Comparison of ENCODE assay signal across 11 mouse cellular contexts in the genomic region with DNA sequence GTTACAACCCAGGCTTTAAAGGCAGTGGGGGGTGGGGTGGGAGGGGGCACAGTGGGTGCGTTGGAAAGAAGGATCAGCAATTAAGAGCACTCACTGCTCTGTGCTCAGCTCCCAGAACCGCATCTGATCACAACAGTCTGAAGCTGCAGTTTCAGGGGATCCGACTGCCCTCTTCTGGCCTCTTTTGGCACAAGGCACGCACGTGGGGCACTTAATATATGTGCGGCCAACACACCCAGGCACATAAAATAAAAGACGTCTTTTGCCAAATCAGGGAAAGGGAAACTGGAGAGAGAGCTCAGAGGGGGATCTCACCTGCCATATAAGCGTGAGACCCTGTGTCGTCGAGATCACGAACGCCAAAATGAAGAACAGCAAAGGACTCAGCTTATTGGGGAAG. TPM values are rescaled to one million over a fixed set of nuclear protein-coding genes. Genes with fewer than 3 reads are reported as not detected.
A peak's percentile ranks its signal among the peaks of the same experiment; 100 is the strongest.
DNase-seq lines count a peak whose midpoint lies in the region; ATAC-seq and TF ChIP-seq lines count a peak whose summit lies in the region.
"Had no signal": no experiment of that assay in that cellular context is flagged by ENCODE, and none has a peak within 500 bp of the region (broad histone marks: within the 10 kb centered on the region; RNA-seq: fewer than 3 reads in every experiment).

No protein-coding gene starts in this region.

- H3K36me3 ChIP-seq in hindbrain, postnatal 0 days (ENCODE audit: insufficient read depth, low read length), result no peaks in the 10 kb centered on the region
- no peaks in the 10 kb centered on the region for H3K36me3 ChIP-seq in hindbrain, embryonic 14.5 days (replicated peaks; ENCODE audit: control insufficient read depth, insufficient read depth)
- H3K36me3 ChIP-seq in CH12.LX (replicated peaks in 1 of 2; ENCODE audit: control insufficient read depth in 1 of 2, insufficient read depth in 1 of 2, low read length in 1 of 2), result no peaks in the 10 kb centered on the region
- no peaks in the 10 kb centered on the region for H3K36me3 ChIP-seq in lung, embryonic 16.5 days (ENCODE audit: control insufficient read depth, insufficient read depth, low read length)
- H3K36me3 ChIP-seq: kidney, embryonic 15.5 days had no signal

- no peak for TF ChIP-seq POLR2A in CH12.LX (IDR thresholded peaks at IDR 0.05; ENCODE audit: low read depth, low read length)
- no peak for TF ChIP-seq POLR2A in brain, embryonic 14.5 days (IDR thresholded peaks at IDR 0.05; ENCODE audit: borderline replicate concordance, extremely low read depth, insufficient read depth, insufficient read length, poor library complexity, severe bottlenecking)

- no peak overlapping the region for H3K4me3 ChIP-seq in hindbrain, postnatal 0 days (ENCODE audit: low read length)
- H3K4me3 ChIP-seq in hindbrain, embryonic 14.5 days (replicated peaks; ENCODE audit: low read length), result no peak overlapping the region
- no peak overlapping the region for H3K4me3 ChIP-seq in CH12.LX (replicated peaks in 1 of 3; ENCODE audit: low read depth in 2 of 3, low read length in 2 of 3, poor library complexity in 1 of 3)
- H3K4me3 ChIP-seq in lung, embryonic 16.5 days (ENCODE audit: low read length), result no peak overlapping the region
- H3K4me3 ChIP-seq: erythroblast, embryonic 14.5 days; kidney, embryonic 15.5 days had no signal

- H3K9ac ChIP-seq in hindbrain, postnatal 0 days (replicated peaks; ENCODE audit: low read length), result no peak overlapping the region
- H3K9ac ChIP-seq in hindbrain, embryonic 14.5 days, result no peak overlapping the region
- no peak overlapping the region for H3K9ac ChIP-seq in CH12.LX (ENCODE audit: insufficient read depth, low read depth)
- no peak overlapping the region for H3K9ac ChIP-seq in lung, embryonic 16.5 days (ENCODE audit: low read length)
- H3K9ac ChIP-seq: kidney, embryonic 15.5 days had no signal

- peak; percentile 63 for DNase-seq in hindbrain, postnatal 0 days (ENCODE audit: low spot score)
- no peak for DNase-seq in hindbrain, embryonic 14.5 days (ENCODE audit: low spot score)
- no peak for DNase-seq in CH12.LX (ENCODE audit: extremely low read depth)
- peak; percentile 76 for DNase-seq in brain, embryonic 14.5 days (ENCODE audit: low read depth)
- no peak for DNase-seq in testis, postnatal 10 days (ENCODE audit: low spot score)
- DNase-seq in adrenal gland, postnatal 4 days (ENCODE audit: low spot score in 2 of 2), result no peak
- no peak for DNase-seq in right cerebral cortex, postnatal 14 days

- H3K27ac ChIP-seq in hindbrain, postnatal 0 days, result no peak overlapping the region
- no peak overlapping the region for H3K27ac ChIP-seq in hindbrain, embryonic 14.5 days
- H3K27ac ChIP-seq in CH12.LX (ENCODE audit: insufficient read depth, low read depth), result no peak overlapping the region
- H3K27ac ChIP-seq in lung, embryonic 16.5 days (ENCODE audit: low read length), result no peak overlapping the region
- H3K27ac ChIP-seq: kidney, embryonic 15.5 days; macrophage had no signal

- WGBS in hindbrain, postnatal 0 days, result 17% methylated on average over 12 of the region's 12 CpGs
- WGBS in hindbrain, embryonic 14.5 days, result 21% methylated on average over 12 of the region's 12 CpGs
- WGBS in lung, embryonic 16.5 days, result 12% methylated on average over 12 of the region's 12 CpGs

- no peaks in the 10 kb centered on the region for H3K9me3 ChIP-seq in hindbrain, postnatal 0 days (ENCODE audit: low read length)
- H3K9me3 ChIP-seq in hindbrain, embryonic 14.5 days (ENCODE audit: control insufficient read depth, low read length), result no peaks in the 10 kb centered on the region
- no peaks in the 10 kb centered on the region for H3K9me3 ChIP-seq in CH12.LX (replicated peaks; ENCODE audit: low read length)
- no peaks in the 10 kb centered on the region for H3K9me3 ChIP-seq in lung, embryonic 16.5 days (ENCODE audit: control insufficient read depth, low read length)
- H3K9me3 ChIP-seq: kidney, embryonic 15.5 days had no signal

- TF ChIP-seq CTCF in hindbrain, postnatal 0 days (IDR thresholded peaks at IDR 0.05; ENCODE audit: low read depth), result peak; percentile 56
- TF ChIP-seq CTCF in CH12.LX (conservative IDR thresholded peaks at IDR 0.05 in 1 of 2, IDR thresholded peaks at IDR 0.05 in 1 of 2; ENCODE audit: low read depth in 2 of 2, low read length in 2 of 2), result peak in 1 of 2 experiments; percentile 17; a peak in 2 of 4 replicates
- peak; percentile 54; the same call in 1 of the 2 replicates for TF ChIP-seq CTCF in brain, embryonic 14.5 days (IDR thresholded peaks at IDR 0.05; ENCODE audit: borderline replicate concordance, extremely low read depth, insufficient read depth, insufficient read length)

- TF ChIP-seq EP300 in CH12.LX (IDR thresholded peaks at IDR 0.05; ENCODE audit: low read length), result no peak

- no peaks in the 10 kb centered on the region for H3K27me3 ChIP-seq in hindbrain, postnatal 0 days (ENCODE audit: insufficient read depth, low read length)
- H3K27me3 ChIP-seq in hindbrain, embryonic 14.5 days (ENCODE audit: control insufficient read depth, insufficient read depth, low read length), result no peaks in the 10 kb centered on the region
- H3K27me3 ChIP-seq in CH12.LX (replicated peaks), result no peaks in the 10 kb centered on the region
- no peaks in the 10 kb centered on the region for H3K27me3 ChIP-seq in lung, embryonic 16.5 days (ENCODE audit: control insufficient read depth, insufficient read depth, low read depth, low read length)
- H3K27me3 ChIP-seq: kidney, embryonic 15.5 days had no signal

- no peaks in the 10 kb centered on the region for H3K4me1 ChIP-seq in hindbrain, postnatal 0 days (ENCODE audit: insufficient read depth, low read length)
- peaks cover 9% of the 10 kb centered on the region; the same call in 1 of the 2 replicates for H3K4me1 ChIP-seq in hindbrain, embryonic 14.5 days (replicated peaks; ENCODE audit: control insufficient read depth, insufficient read depth, low read length)
- peaks cover 0 to 9% of the 10 kb centered on the region in 2 experiments; a peak in 2 of 4 replicates for H3K4me1 ChIP-seq in CH12.LX (ENCODE audit: control insufficient read depth in 1 of 2, insufficient read depth in 2 of 2)
- H3K4me1 ChIP-seq in lung, embryonic 16.5 days (replicated peaks; ENCODE audit: control insufficient read depth, insufficient read depth, low read length), result peaks cover 9% of the 10 kb centered on the region

- in situ Hi-C loops in CH12.LX (cut with MboI; ENCODE audit: low pct_ligation_motif_present, low pct_unique_long_range_greater_than_20kb, low sequenced_read_pairs), result no loop called here

- ATAC-seq in hindbrain, postnatal 0 days, result no peak
- no peak for ATAC-seq in hindbrain, embryonic 14.5 days (ENCODE audit: low FRiP score)
- ATAC-seq in lung, embryonic 16.5 days (ENCODE audit: low read depth), result no peak

- no peak overlapping the region for H3K4me2 ChIP-seq in hindbrain, postnatal 0 days (ENCODE audit: low read depth, low read length)
- H3K4me2 ChIP-seq in hindbrain, embryonic 14.5 days (replicated peaks), result no peak overlapping the region
- no peak overlapping the region for H3K4me2 ChIP-seq in CH12.LX (ENCODE audit: insufficient read depth, low read depth, poor library complexity, severe bottlenecking)
- 0 out of 2 replicates have a peak overlapping the region, but pooled peaks have one; percentile 5 for H3K4me2 ChIP-seq in lung, embryonic 16.5 days (ENCODE audit: low read depth, low read length)
- H3K4me2 ChIP-seq: kidney, embryonic 15.5 days had no signal

- H3K79me2 ChIP-seq in CH12.LX (replicated peaks; ENCODE audit: control insufficient read depth, extremely low read depth, insufficient read depth, poor library complexity, severe bottlenecking), result no peaks in the 10 kb centered on the region

- TF ChIP-seq RAD21 in CH12.LX (IDR thresholded peaks at IDR 0.05; ENCODE audit: low read depth, low read length), result no peak; the same call in none of the 2 replicates

- dilution Hi-C loops in CH12.LX (cut with MboI; ENCODE audit: extremely low pct_ligation_motif_present, extremely low pct_unique_long_range_greater_than_20kb, low sequenced_read_pairs), result no loop called here

TF ChIP-seq in CH12.LX, 34 proteins besides CTCF, POLR2A, EP300 and RAD21:
- TF ChIP-seq SMC3 (IDR thresholded peaks at IDR 0.05; ENCODE audit: low read depth, low read length), result peak; percentile 6; the same call in 1 of the 2 replicates
- TF ChIP-seq TCF12 (IDR thresholded peaks at IDR 0.05; ENCODE audit: low read depth, low read length), result no peak
- TF ChIP-seq POLR2AphosphoS2 (IDR thresholded peaks at IDR 0.05; ENCODE audit: low read depth, low read length), result no peak
TF ChIP-seq in CH12.LX: peak in this region for 1.

RNA-seq across cellular contexts. Expression of a gene that starts 3.1 kb away (rescaled TPM):
- 12.1 and 17.9 TPM in 2 replicates for total RNA-seq in hindbrain, postnatal 0 days (2014; rRNA removed)
- 5.3 and 6.7 TPM in 2 replicates for polyA plus RNA-seq in hindbrain, postnatal 0 days (2015; fragmentation: Nextera tagmentation; extraction: Ambion mirVana)
- 6.8 and 6.9 TPM in 2 replicates for polyA plus RNA-seq in hindbrain, embryonic 14.5 days (2014; fragmentation: Nextera tagmentation; extraction: Ambion mirVana)
- total RNA-seq in CH12.LX (2012; rRNA removed) (10.5 and 10.7 TPM in 2 replicates), CH12.LX (2014; rRNA removed) (8.9 and 10.6 TPM in 2 replicates)
- 9.1 and 10.4 TPM in 2 replicates for polyA plus RNA-seq in CH12.LX (2012; ENCODE audit: insufficient read length, low read depth)
- 14.0 and 14.6 TPM in 2 replicates for polyA plus RNA-seq in brain, embryonic 14.5 days (2012; rRNA removed)
- 14.3 and 14.6 TPM in 2 replicates for polyA plus RNA-seq in lung, embryonic 16.5 days (2015; fragmentation: Nextera tagmentation; extraction: Ambion mirVana)
- 10 to 100 TPM; 13.9 to 14.9 TPM for total RNA-seq in adrenal gland, postnatal 4 days (2021)
- polyA plus RNA-seq: erythroblast, embryonic 14.5 days had no signal

RNA-seq across cellular contexts. Expression of a gene that starts 9.4 kb away (rescaled TPM):
- total RNA-seq in hindbrain, postnatal 0 days (2014; rRNA removed), result 0.54 and 1.8 TPM in 2 replicates
- 0.39 and 0.66 TPM in 2 replicates for polyA plus RNA-seq in hindbrain, postnatal 0 days (2015; fragmentation: Nextera tagmentation; extraction: Ambion mirVana)
- polyA plus RNA-seq in hindbrain, embryonic 14.5 days (2014; fragmentation: Nextera tagmentation; extraction: Ambion mirVana), result 0.30 and 0.58 TPM in 2 replicates
- total RNA-seq in CH12.LX (2012; rRNA removed) (1.0 and 4.5 TPM in 2 replicates), CH12.LX (2014; rRNA removed) (0.36 and 0.54 TPM in 2 replicates)
- 1.6 TPM in 2 replicates for polyA plus RNA-seq in CH12.LX (2012; ENCODE audit: insufficient read length, low read depth)
- polyA plus RNA-seq in brain, embryonic 14.5 days (2012; rRNA removed), result 0.32 and 0.40 TPM in 2 replicates
- 1.8 and 2.5 TPM in 2 replicates for polyA plus RNA-seq in lung, embryonic 16.5 days (2015; fragmentation: Nextera tagmentation; extraction: Ambion mirVana)
- total RNA-seq in adrenal gland, postnatal 4 days (2021), result 1 to 10 TPM; 1.4 to 1.5 TPM
- polyA plus RNA-seq: erythroblast, embryonic 14.5 days had no signal

RNA-seq across cellular contexts. Expression of a gene that starts 50.0 kb away (rescaled TPM):
- total RNA-seq in hindbrain, postnatal 0 days (2014; rRNA removed), result 0.43 TPM in 1 of 2 replicates, not detected in the other
- 0.09 and 0.18 TPM in 2 replicates for polyA plus RNA-seq in hindbrain, postnatal 0 days (2015; fragmentation: Nextera tagmentation; extraction: Ambion mirVana)
- 0.13 and 0.14 TPM in 2 replicates for polyA plus RNA-seq in hindbrain, embryonic 14.5 days (2014; fragmentation: Nextera tagmentation; extraction: Ambion mirVana)
- total RNA-seq in CH12.LX (2012; rRNA removed), result 8.9 and 9.7 TPM in 2 replicates
- total RNA-seq in CH12.LX (2014; rRNA removed), result 4.5 and 5.1 TPM in 2 replicates
- polyA plus RNA-seq in CH12.LX (2012; ENCODE audit: insufficient read length, low read depth), result 22.4 and 23.6 TPM in 2 replicates
- 0.05 TPM in 1 of 2 replicates, not detected in the other for polyA plus RNA-seq in brain, embryonic 14.5 days (2012; rRNA removed)
- 0.29 and 0.43 TPM in 2 replicates for polyA plus RNA-seq in lung, embryonic 16.5 days (2015; fragmentation: Nextera tagmentation; extraction: Ambion mirVana)
- total RNA-seq in adrenal gland, postnatal 4 days (2021), result 10 to 100 TPM; 33.4 to 35.2 TPM
- polyA plus RNA-seq: erythroblast, embryonic 14.5 days; macrophage had no signal

Comparison
In these comparisons a context has a peak if more than half of its experiments do, and no peak if none do; other contexts are left out.
1. DNase-seq: peak in hindbrain, postnatal 0 days (single experiment) and brain, embryonic 14.5 days (single experiment); none in hindbrain, embryonic 14.5 days (single experiment), CH12.LX (single experiment), testis, postnatal 10 days (single experiment), adrenal gland, postnatal 4 days (0 of 2) and right cerebral cortex, postnatal 14 days (single experiment).
2. RNA of a gene that starts 50.0 kb away (polyA plus RNA-seq): 22.4 to 23.6 TPM in CH12.LX; 0.29 to 0.43 TPM in lung, embryonic 16.5 days, 0.09 to 0.18 TPM in hindbrain, postnatal 0 days, 0.13 to 0.14 TPM in hindbrain, embryonic 14.5 days and 0.05 TPM in brain, embryonic 14.5 days; every median in the first group is over 10 times any median in the second.